Mouse (Mus musculus) forebrain, embryonic 14.5 days (tissue): ENCODE measurements around the gene Polr3b. TPM values are rescaled to one million over a fixed set of nuclear protein-coding genes. Genes with fewer than 3 reads are reported as not detected.

Source experiments
- ATAC-seq: fragments of 200-750 bp; cut with Nextera tagmentation; 2 replicates; pipeline ENCODE4 v1.8.0; 2017; ENCODE audit warnings: mild to moderate bottlenecking, moderate library complexity
- DNase-seq: peaks from one replicate; pipeline ENCODE4 v3.0.0-alpha.2; 2015; ENCODE audit warnings: low spot score
- H3K27ac ChIP-seq: fragments of 300-500 bp; sonication (generic); 2 replicates; pipeline ENCODE4 v1.5.1; 2014; ENCODE audit warnings: low read depth, mild to moderate bottlenecking, control low read depth, low read length, moderate library complexity
- H3K27me3 ChIP-seq: fragments of 300-500 bp; sonication (generic); replicated peaks from 2 replicates; pipeline ENCODE4 v1.6.1; 2014; ENCODE audit warnings: low read length, control low read depth, mixed read lengths; ENCODE audit not compliant: control insufficient read depth, insufficient read depth
- H3K36me3 ChIP-seq: fragments of 300-500 bp; sonication (generic); 2 replicates; pipeline ENCODE4 v1.6.1; 2014; ENCODE audit warnings: low read length, control low read depth; ENCODE audit not compliant: control insufficient read depth, insufficient read depth
- H3K4me1 ChIP-seq: fragments of 300-500 bp; sonication (generic); 2 replicates; pipeline ENCODE4 v1.6.1; 2014; ENCODE audit warnings: antibody characterized with exemption, low read length, control low read depth; ENCODE audit not compliant: control insufficient read depth, insufficient read depth
- H3K4me2 ChIP-seq: fragments of 300-500 bp; sonication (generic); 2 replicates; pipeline ENCODE4 v1.6.1; 2014; ENCODE audit warnings: mild to moderate bottlenecking, control low read depth, low read length
- H3K4me3 ChIP-seq: fragments of 300-500 bp; sonication (generic); 2 replicates; pipeline ENCODE4 v1.5.1; 2014; ENCODE audit warnings: low read depth, low read length, control low read depth
- H3K9ac ChIP-seq: fragments of 300-500 bp; sonication (generic); 2 replicates; pipeline ENCODE4 v1.6.1; 2014; ENCODE audit warnings: mild to moderate bottlenecking, low read length, control low read depth, moderate library complexity
- H3K9me3 ChIP-seq: fragments of 300-500 bp; sonication (generic); replicated peaks from 2 replicates; pipeline ENCODE4 v1.6.1; 2016; ENCODE audit warnings: low read length, control low read depth, mixed read lengths; ENCODE audit not compliant: control insufficient read depth
- WGBS: fragments of 180-500 bp; shearing (Covaris S2); extraction: QIAGEN DNeasy Blood & Tissue Kit; methylation state at CpG from one replicate; pipeline ENCODE4 v1.1.7; 2014; 5-methylcytosine and 5-hydroxymethylcytosine counted together
- polyA plus RNA-seq: library from polyadenylated mRNA; unstranded; fragments of >200 nt; fragmentation: Nextera tagmentation; extraction: Ambion mirVana; gene quantifications from 2 replicates; pipeline ENCODE4 v1.2.1, GENCODE M21; 2014

Polr3b gene
- polyA plus RNA-seq, 1 experiment from 2014 or later: 12.6 TPM

- Histone ChIP-seq H3K9me3 (no peaks in the 10 kb centered on the region), H3K4me3 (no peak overlapping the region), H3K36me3 (no peaks in the 10 kb centered on the region), H3K27ac (no peak overlapping the region), H3K9ac (no peak overlapping the region), H3K27me3 (no peaks in the 10 kb centered on the region), H3K4me1 (no peaks in the 10 kb centered on the region), H3K4me2 (no peak overlapping the region)
- WGBS: 81% methylated on average over 6 of the region's 6 CpGs
- DNase-seq (no peak), ATAC-seq (no peak)
Observed at GRCm38 (mm10) chr10:84600136-84600535, 22.0 kb upstream of the Polr3b start.

GRCm38 (mm10) chr10:84604335-84604734, 17.8 kb upstream of the Polr3b start:
- Histone ChIP-seq H3K4me1 (no peaks in the 10 kb centered on the region), H3K36me3 (no peaks in the 10 kb centered on the region), H3K27ac (no peak overlapping the region), H3K9ac (no peak overlapping the region), H3K4me3 (no peak overlapping the region), H3K9me3 (no peaks in the 10 kb centered on the region), H3K4me2 (no peak overlapping the region), H3K27me3 (no peaks in the 10 kb centered on the region)
- WGBS: 57% methylated on average over 1 of the region's 1 CpGs
- no peak for DNase-seq
- no peak for ATAC-seq

- H3K4me3 ChIP-seq: no peak overlapping the region
- H3K4me2 ChIP-seq: no peak overlapping the region
- no peaks in the 10 kb centered on the region for H3K36me3 ChIP-seq
- no peak overlapping the region for H3K9ac ChIP-seq
- no peaks in the 10 kb centered on the region for H3K4me1 ChIP-seq
- DNase-seq (no peak), ATAC-seq (no peak)
- H3K9me3 ChIP-seq: no peaks in the 10 kb centered on the region
- no peaks in the 10 kb centered on the region for H3K27me3 ChIP-seq
- H3K27ac ChIP-seq: no peak overlapping the region
- 87% methylated on average over 3 of the region's 3 CpGs for WGBS
Observed at GRCm38 (mm10) chr10:84608361-84608760, 13.7 kb upstream of the Polr3b start.

- H3K4me2 ChIP-seq: no peak overlapping the region
- H3K4me1 ChIP-seq: no peaks in the 10 kb centered on the region
- no peaks in the 10 kb centered on the region for H3K27me3 ChIP-seq
- H3K36me3 ChIP-seq: no peaks in the 10 kb centered on the region
- ATAC-seq (no peak), DNase-seq (no peak)
- 90% methylated on average over 4 of the region's 4 CpGs for WGBS
- H3K9me3 ChIP-seq: no peaks in the 10 kb centered on the region
- H3K9ac ChIP-seq: no peak overlapping the region
- H3K4me3 ChIP-seq: no peak overlapping the region
- H3K27ac ChIP-seq: no peak overlapping the region
Observed at GRCm38 (mm10) chr10:84610324-84610723, 11.8 kb upstream of the Polr3b start.

GRCm38 (mm10) chr10:84610783-84611182, 11.3 kb upstream of the Polr3b start:
- Histone ChIP-seq H3K4me1 (no peaks in the 10 kb centered on the region), H3K4me3 (no peak overlapping the region), H3K36me3 (no peaks in the 10 kb centered on the region), H3K27me3 (no peaks in the 10 kb centered on the region), H3K27ac (no peak overlapping the region), H3K9ac (no peak overlapping the region), H3K4me2 (no peak overlapping the region), H3K9me3 (no peaks in the 10 kb centered on the region)
- no peak for DNase-seq
- 74% methylated on average over 3 of the region's 3 CpGs for WGBS
- ATAC-seq: no peak

- Histone ChIP-seq H3K4me1 (no peaks in the 10 kb centered on the region), H3K27ac (no peak overlapping the region), H3K27me3 (no peaks in the 10 kb centered on the region), H3K9me3 (no peaks in the 10 kb centered on the region), H3K4me2 (no peak overlapping the region), H3K4me3 (no peak overlapping the region), H3K9ac (no peak overlapping the region), H3K36me3 (no peaks in the 10 kb centered on the region)
- 43% methylated on average over 3 of the region's 3 CpGs for WGBS
- DNase-seq: no peak
- no peak for ATAC-seq
Observed at GRCm38 (mm10) chr10:84611664-84612063, 10.4 kb upstream of the Polr3b start.

GRCm38 (mm10) chr10:84612281-84612680, 9.8 kb upstream of the Polr3b start:
- ATAC-seq: no peak
- no peaks in the 10 kb centered on the region for H3K27me3 ChIP-seq
- no peak overlapping the region for H3K4me2 ChIP-seq
- H3K4me3 ChIP-seq: no peak overlapping the region
- no peak overlapping the region for H3K9ac ChIP-seq
- H3K27ac ChIP-seq: no peak overlapping the region
- H3K4me1 ChIP-seq: no peaks in the 10 kb centered on the region
- no peaks in the 10 kb centered on the region for H3K9me3 ChIP-seq
- no peak for DNase-seq
- WGBS: 78% methylated on average over 2 of the region's 2 CpGs
- no peaks in the 10 kb centered on the region for H3K36me3 ChIP-seq

- Histone ChIP-seq H3K9me3 (no peaks in the 10 kb centered on the region), H3K36me3 (no peaks in the 10 kb centered on the region), H3K4me2 (no peak overlapping the region), H3K27me3 (no peaks in the 10 kb centered on the region), H3K27ac (no peak overlapping the region), H3K4me3 (no peak overlapping the region), H3K4me1 (no peaks in the 10 kb centered on the region), H3K9ac (no peak overlapping the region)
- DNase-seq (no peak), ATAC-seq (no peak)
- WGBS: 83% methylated on average over 8 of the region's 8 CpGs
Observed at GRCm38 (mm10) chr10:84613366-84613765, 8.7 kb upstream of the Polr3b start.

GRCm38 (mm10) chr10:84615076-84615475, 7.0 kb upstream of the Polr3b start:
- Histone ChIP-seq H3K27me3 (no peaks in the 10 kb centered on the region), H3K4me3 (no peak overlapping the region), H3K9me3 (no peaks in the 10 kb centered on the region), H3K4me1 (no peaks in the 10 kb centered on the region), H3K27ac (no peak overlapping the region), H3K4me2 (no peak overlapping the region), H3K9ac (no peak overlapping the region), H3K36me3 (no peaks in the 10 kb centered on the region)
- ATAC-seq: no peak
- no peak for DNase-seq
- WGBS: 75% methylated on average over 3 of the region's 3 CpGs
